Mouse (Mus musculus) liver, embryonic 14.5 days (tissue): ENCODE measurements at regions not wholly inside any gene's neighbourhood (a gene's known extent, or its start where the extent isn't known, plus 50 kb on each side); places are given as distances from the start of the nearest gene placed in this dataset.
A peak's percentile ranks its signal among the peaks of the same experiment; 100 is the strongest.

Experiments used
- ATAC-seq: fragments of 200-750 bp; cut with Nextera tagmentation; 2 replicates; pipeline ENCODE4 v1.8.0; 2017; ENCODE audit warnings: moderate number of reproducible peaks, mild to moderate bottlenecking, moderate library complexity; ENCODE audit not compliant: insufficient read depth
- DNase-seq, 3 experiments: peaks; one replicate each; pipeline ENCODE4 v3.0.0-alpha.2; 2012 to 2013; ENCODE audit warnings: low read depth in 3 of 3, low spot score in 3 of 3
- H3K27ac ChIP-seq: fragments of 300-500 bp; sonication (generic); 2 replicates; pipeline ENCODE4 v1.5.1; 2014; ENCODE audit warnings: moderate library complexity, mild to moderate bottlenecking, control low read depth, inconsistent platforms
- H3K27me3 ChIP-seq: fragments of 300-500 bp; sonication (generic); 2 replicates; pipeline ENCODE4 v1.6.1; 2014; ENCODE audit warnings: mild to moderate bottlenecking, low read length, moderate library complexity; ENCODE audit not compliant: control insufficient read depth, insufficient read depth
- H3K36me3 ChIP-seq: fragments of 300-500 bp; sonication (generic); replicated peaks from 2 replicates; pipeline ENCODE4 v1.6.1; 2014; ENCODE audit warnings: low read depth; ENCODE audit not compliant: control insufficient read depth, insufficient read depth
- H3K4me1 ChIP-seq, 2 experiments: fragments of 200-500 bp in 1 of 2; fragments of 300-500 bp in 1 of 2; sonication (generic) in 1 of 2; replicated peaks; 2 replicates each; pipeline ENCODE4 v1.6.1; 2012 to 2014; ENCODE audit warnings: antibody characterized with exemption in 1 of 2, inconsistent platforms in 1 of 2, low read length in 1 of 2; ENCODE audit not compliant: control insufficient read depth in 2 of 2, insufficient read depth in 2 of 2
- H3K4me2 ChIP-seq: fragments of 300-500 bp; sonication (generic); 2 replicates; pipeline ENCODE4 v1.6.1; 2014; ENCODE audit warnings: low read depth, mild to moderate bottlenecking, control low read depth, moderate library complexity
- H3K4me3 ChIP-seq, 2 experiments: fragments of 200-500 bp in 1 of 2; fragments of 300-500 bp in 1 of 2; sonication (generic) in 1 of 2; 2 replicates each; pipeline ENCODE4 v1.5.1; 2012 to 2014; ENCODE audit warnings: low read depth in 2 of 2, low read length in 2 of 2, mild to moderate bottlenecking in 2 of 2, control low read depth in 1 of 2, inconsistent platforms in 1 of 2, moderate library complexity in 1 of 2; ENCODE audit not compliant: insufficient read depth in 1 of 2
- H3K9ac ChIP-seq: fragments of 300-500 bp; sonication (generic); replicated peaks from 2 replicates; pipeline ENCODE4 v1.6.1; 2014; ENCODE audit warnings: mild to moderate bottlenecking, control low read depth, moderate library complexity
- H3K9me3 ChIP-seq: fragments of 300-500 bp; sonication (generic); 2 replicates; pipeline ENCODE4 v1.6.1; 2016; ENCODE audit warnings: low read length, mixed read lengths; ENCODE audit not compliant: control insufficient read depth
- CTCF ChIP-seq: IDR thresholded peaks from 2 replicates; pipeline ENCODE4 v1.5.1; 2016; ENCODE audit warnings: antibody characterized with exemption, low read depth, control low read depth
- EP300 ChIP-seq: IDR thresholded peaks from 2 replicates; pipeline ENCODE4 v1.6.1; 2016; ENCODE audit warnings: antibody characterized with exemption, low read depth
- WGBS: fragments of 180-500 bp; shearing (Covaris S2); extraction: QIAGEN DNeasy Blood & Tissue Kit; methylation state at CpG from one replicate; pipeline ENCODE4 v1.1.7; 2014; ENCODE audit not compliant: insufficient replicate concordance; 5-methylcytosine and 5-hydroxymethylcytosine counted together

DNA sequence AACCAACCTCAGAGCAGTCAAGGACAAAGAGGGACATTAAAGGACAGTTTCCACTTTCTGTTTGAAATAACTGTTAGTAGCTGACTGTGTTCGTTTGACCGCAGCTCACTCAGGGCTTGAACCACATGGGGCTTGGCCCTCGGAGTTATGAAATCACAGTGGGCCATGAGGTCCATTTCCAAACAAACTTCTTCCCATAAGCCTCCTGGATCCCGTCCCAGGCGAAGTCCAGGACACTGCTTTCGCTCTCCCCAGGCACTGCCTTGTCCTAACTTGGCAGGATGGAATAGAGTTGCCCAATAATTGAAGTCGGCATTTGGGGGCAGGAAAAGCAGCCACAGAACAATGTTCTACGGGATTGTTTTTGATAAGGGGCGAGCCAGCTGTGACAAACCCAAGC is 188.1 kb upstream of the Zfp637 start:
- Histone ChIP-seq H3K9me3 (no peaks in the 10 kb centered on the region), H3K36me3 (no peaks in the 10 kb centered on the region), H3K27me3 (no peaks in the 10 kb centered on the region), H3K4me3 (no peak overlapping the region), H3K4me2 (no peak overlapping the region), H3K27ac (no peak overlapping the region), H3K9ac (no peak overlapping the region), H3K4me1 (no peaks in the 10 kb centered on the region; a peak in 1 of 4 replicates)
- TF ChIP-seq EP300: no peak
- TF ChIP-seq CTCF: no peak
- DNase-seq: peak; percentile 12 to 20 (median 14)
- WGBS: 57% methylated on average over 9 of the region's 9 CpGs
- ATAC-seq: peak; percentile 21; the same call in 1 of the 2 replicates

- H3K4me3 ChIP-seq: no peak overlapping the region
- H3K36me3 ChIP-seq: no peaks in the 10 kb centered on the region
- H3K27me3 ChIP-seq: no peaks in the 10 kb centered on the region
- 78% methylated on average over 15 of the region's 15 CpGs for WGBS
- TF ChIP-seq EP300: no peak
- no peak for TF ChIP-seq CTCF
- no peak for DNase-seq
- no peak overlapping the region for H3K4me2 ChIP-seq
- H3K27ac ChIP-seq: no peak overlapping the region
- no peaks in the 10 kb centered on the region for H3K9me3 ChIP-seq
- no peak for ATAC-seq
- no peaks in the 10 kb centered on the region; a peak in 1 of 4 replicates for H3K4me1 ChIP-seq
- H3K9ac ChIP-seq: no peak overlapping the region
These were observed 187.0 kb upstream of the Zfp637 start for GRCm38 (mm10) chr6:117653886-117654425.

- Histone ChIP-seq H3K27ac (no peak overlapping the region), H3K4me2 (no peak overlapping the region), H3K4me3 (no peak overlapping the region), H3K9ac (no peak overlapping the region), H3K4me1 (no peaks in the 10 kb centered on the region; a peak in 1 of 4 replicates), H3K9me3 (no peaks in the 10 kb centered on the region), H3K27me3 (no peaks in the 10 kb centered on the region), H3K36me3 (no peaks in the 10 kb centered on the region)
- no peak for DNase-seq
- 66% methylated on average over 4 of the region's 4 CpGs for WGBS
- ATAC-seq: no peak
- TF ChIP-seq CTCF (no peak), EP300 (no peak)
These were observed 185.0 kb upstream of the Zfp637 start for GRCm38 (mm10) chr6:117655986-117656385.

DNA sequence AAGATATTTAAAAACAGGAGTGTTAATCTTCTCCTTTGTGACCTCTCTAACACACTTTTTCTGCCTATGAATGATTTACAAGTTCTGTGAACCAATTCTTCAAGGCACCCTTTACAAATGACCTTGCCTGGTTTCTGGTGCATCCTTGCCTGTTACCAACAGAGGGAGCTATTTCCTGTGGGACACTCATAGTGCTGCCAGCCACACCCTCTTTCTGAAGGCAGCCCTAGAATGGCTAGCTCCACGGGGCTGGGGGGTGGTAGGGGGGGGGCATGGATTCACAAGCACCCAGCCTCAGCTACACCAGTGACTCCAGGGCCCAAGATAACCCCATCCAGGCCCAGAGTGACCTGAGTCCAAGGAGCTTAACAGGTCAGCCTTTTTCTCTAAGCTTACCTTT is 180.4 kb upstream of the Zfp637 start:
- DNase-seq: no peak

DNA sequence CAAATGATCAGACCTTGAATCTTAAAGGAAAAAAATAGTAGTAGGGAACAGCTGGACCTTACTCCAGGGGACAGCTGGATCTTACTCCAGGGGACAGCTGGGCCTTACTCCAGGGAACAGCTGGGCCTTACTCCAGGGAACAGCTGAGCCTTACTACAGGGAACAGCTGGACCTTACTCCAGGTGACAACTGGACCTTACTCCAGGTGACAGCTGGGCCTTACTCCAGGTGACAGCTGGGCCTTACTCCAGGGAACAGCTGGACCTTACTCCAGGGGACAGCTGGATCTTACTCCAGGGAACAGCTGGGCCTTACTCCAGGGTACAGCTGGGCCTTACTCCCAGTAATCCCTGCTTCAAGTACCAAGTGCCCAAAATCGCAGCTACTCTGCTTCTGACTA is 178.3 kb upstream of the Zfp637 start:
- no peak for ATAC-seq
- no peak overlapping the region for H3K4me3 ChIP-seq
- H3K9ac ChIP-seq: no peak overlapping the region
- H3K36me3 ChIP-seq: no peaks in the 10 kb centered on the region
- H3K4me2 ChIP-seq: no peak overlapping the region
- no peaks in the 10 kb centered on the region for H3K9me3 ChIP-seq
- no peaks in the 10 kb centered on the region for H3K4me1 ChIP-seq
- TF ChIP-seq CTCF (no peak), EP300 (no peak)
- 25% methylated on average over 1 of the region's 1 CpGs for WGBS
- H3K27ac ChIP-seq: no peak overlapping the region
- no peaks in the 10 kb centered on the region for H3K27me3 ChIP-seq
- DNase-seq: no peak

More for the DNA sequence above, 180.4 kb upstream of the Zfp637 start:
- Histone ChIP-seq H3K4me3 (no peak overlapping the region), H3K27me3 (no peaks in the 10 kb centered on the region), H3K4me2 (no peak overlapping the region), H3K9ac (no peak overlapping the region), H3K4me1 (no peaks in the 10 kb centered on the region), H3K9me3 (no peaks in the 10 kb centered on the region), H3K36me3 (no peaks in the 10 kb centered on the region), H3K27ac (no peak overlapping the region)
- TF ChIP-seq CTCF (peak; percentile 60), EP300 (no peak)
- ATAC-seq: no peak
- WGBS: 0% methylated on average over 1 of the region's 1 CpGs
